Mouse (Mus musculus) thymus, adult 2 months (tissue): Measurements from ENCODE around the gene Rnf212.

Experiments used
- CTCF ChIP-seq: fragments of 200-500 bp; IDR thresholded peaks from 2 replicates; pipeline ENCODE4 v1.5.1; 2012; ENCODE audit warnings: mild to moderate bottlenecking, control low read depth, low read length, moderate library complexity, borderline replicate concordance; ENCODE audit not compliant: control insufficient read depth, poor library complexity, insufficient read depth; ENCODE audit errors: extremely low read depth
- POLR2A ChIP-seq: fragments of 200-500 bp; IDR thresholded peaks from 2 replicates; pipeline ENCODE4 v1.6.1; 2012; ENCODE audit warnings: mild to moderate bottlenecking, low read length, control low read depth, moderate library complexity; ENCODE audit not compliant: control insufficient read depth, poor library complexity, insufficient read depth; ENCODE audit errors: extremely low read depth

DNA sequence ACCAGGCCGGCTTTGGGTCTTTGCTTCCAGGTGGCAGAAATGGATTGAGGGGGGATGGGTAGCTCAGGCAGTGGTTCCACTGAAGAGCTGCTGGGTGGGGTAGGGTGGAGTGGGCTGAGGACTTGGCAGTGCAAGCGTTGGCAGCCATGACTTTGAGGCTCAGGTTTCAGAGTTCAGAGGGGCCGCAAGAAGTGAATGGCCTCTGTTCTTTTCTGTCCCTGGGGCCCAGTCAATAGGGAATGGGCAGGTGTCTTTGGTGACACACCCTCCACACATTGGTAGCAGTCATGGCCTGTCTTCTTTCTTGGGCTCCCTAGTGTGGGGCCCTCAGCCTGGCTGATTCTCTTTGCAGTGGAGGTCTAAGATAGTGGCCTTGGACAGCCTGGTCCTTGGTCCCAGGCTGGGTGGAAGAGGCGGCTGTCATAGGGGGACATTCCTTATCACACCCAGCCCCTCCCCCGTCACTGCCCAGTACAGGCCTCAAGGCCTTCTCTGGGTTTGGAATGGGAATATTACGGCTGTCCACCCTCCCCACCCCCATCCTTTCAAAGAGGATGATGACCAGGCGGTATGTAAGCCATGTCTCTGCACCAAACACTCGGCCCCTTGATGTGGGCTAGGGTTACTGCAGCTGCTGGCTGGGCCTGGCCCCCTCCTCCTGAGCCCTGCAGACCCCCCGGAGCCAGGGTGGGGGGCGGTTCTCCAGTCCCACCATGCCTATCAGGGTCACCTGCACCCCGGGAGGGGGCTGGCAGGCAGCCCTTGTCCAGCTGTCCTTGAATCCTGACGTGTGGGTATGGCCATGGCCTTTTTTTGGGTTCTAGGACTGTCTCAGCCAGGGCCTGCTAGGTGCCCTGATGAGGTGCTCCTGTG, 70.8 kb downstream of the Rnf212 start:
- TF ChIP-seq CTCF (no peak), POLR2A (no peak)
